Mouse (Mus musculus): ENCODE data around the gene Olfr282. TPM values are rescaled to one million over a fixed set of nuclear protein-coding genes. Genes with fewer than 3 reads are reported as not detected.
"Not testable (repeated sequence)": the region's sequence is repeated elsewhere in the genome, so short reads cannot be mapped to it uniquely, and the experiment has no call there.

Gene Olfr282
- polyA plus RNA-seq, 1 experiment from 2014 or later, result not detected

GRCm38 (mm10) chr15:98410249-98410648 lies 20.8 kb upstream of the Olfr282 start:
- Histone ChIP-seq H3K4me2 (ENCODE audit: low read depth) (no peak overlapping the region), H3K9ac (ENCODE audit: low read length) (no peak overlapping the region), H3K4me3 (ENCODE audit: low read depth, low read length) (no peak overlapping the region), H3K9me3 (ENCODE audit: control insufficient read depth, low read length) (no peaks in the 10 kb centered on the region), H3K27ac (ENCODE audit: low read depth, low read length) (no peak overlapping the region), H3K27me3 (ENCODE audit: control insufficient read depth, insufficient read depth, low read length) (no peaks in the 10 kb centered on the region), H3K36me3 (ENCODE audit: control insufficient read depth, insufficient read depth, low read length) (no peaks in the 10 kb centered on the region), H3K4me1 (ENCODE audit: control insufficient read depth, insufficient read depth, low read length) (no peaks in the 10 kb centered on the region)
- DNase-seq (ENCODE audit: low spot score), result no peak
- WGBS, result 95% methylated on average over 9 of the region's 9 CpGs
- no peak for ATAC-seq (ENCODE audit: insufficient read depth, low FRiP score, low TSS enrichment)

GRCm38 (mm10) chr15:98415996-98416395 lies 15.0 kb upstream of the Olfr282 start:
- Histone ChIP-seq H3K36me3 (ENCODE audit: control insufficient read depth, insufficient read depth, low read length) (no peaks in the 10 kb centered on the region), H3K4me1 (ENCODE audit: control insufficient read depth, insufficient read depth, low read length) (no peaks in the 10 kb centered on the region), H3K4me2 (ENCODE audit: low read depth) (no peak overlapping the region), H3K27me3 (ENCODE audit: control insufficient read depth, insufficient read depth, low read length) (no peaks in the 10 kb centered on the region), H3K27ac (ENCODE audit: low read depth, low read length) (no peak overlapping the region), H3K4me3 (ENCODE audit: low read depth, low read length) (no peak overlapping the region), H3K9me3 (ENCODE audit: control insufficient read depth, low read length) (no peaks in the 10 kb centered on the region), H3K9ac (ENCODE audit: low read length) (no peak overlapping the region)
- DNase-seq (ENCODE audit: low spot score) (no peak), ATAC-seq (ENCODE audit: insufficient read depth, low FRiP score, low TSS enrichment) (no peak)
- 82% methylated on average over 4 of the region's 4 CpGs for WGBS

- not testable (repeated sequence) for H3K4me2 ChIP-seq (ENCODE audit: low read depth); DNase-seq (ENCODE audit: low spot score); H3K9ac ChIP-seq (ENCODE audit: low read length); ATAC-seq (ENCODE audit: insufficient read depth, low FRiP score, low TSS enrichment); H3K27me3 ChIP-seq (ENCODE audit: control insufficient read depth, insufficient read depth, low read length); H3K4me1 ChIP-seq (ENCODE audit: control insufficient read depth, insufficient read depth, low read length); H3K4me3 ChIP-seq (ENCODE audit: low read depth, low read length); H3K27ac ChIP-seq (ENCODE audit: low read depth, low read length); H3K36me3 ChIP-seq (ENCODE audit: control insufficient read depth, insufficient read depth, low read length); H3K9me3 ChIP-seq (ENCODE audit: control insufficient read depth, low read length)
These were observed 14.2 kb upstream of the Olfr282 start for GRCm38 (mm10) chr15:98416802-98417201.

GRCm38 (mm10) chr15:98417285-98417684 lies 13.7 kb upstream of the Olfr282 start:
- H3K36me3 ChIP-seq (ENCODE audit: control insufficient read depth, insufficient read depth, low read length); H3K9ac ChIP-seq (ENCODE audit: low read length); H3K9me3 ChIP-seq (ENCODE audit: control insufficient read depth, low read length); H3K27me3 ChIP-seq (ENCODE audit: control insufficient read depth, insufficient read depth, low read length); H3K4me2 ChIP-seq (ENCODE audit: low read depth); H3K4me3 ChIP-seq (ENCODE audit: low read depth, low read length); H3K4me1 ChIP-seq (ENCODE audit: control insufficient read depth, insufficient read depth, low read length); ATAC-seq (ENCODE audit: insufficient read depth, low FRiP score, low TSS enrichment); DNase-seq (ENCODE audit: low spot score); H3K27ac ChIP-seq (ENCODE audit: low read depth, low read length): not testable (repeated sequence)
- 38% methylated on average over 1 of the region's 3 CpGs for WGBS

- DNase-seq (ENCODE audit: low spot score), result no peak
- no peaks in the 10 kb centered on the region for H3K4me1 ChIP-seq (ENCODE audit: control insufficient read depth, insufficient read depth, low read length)
- no peak overlapping the region for H3K4me3 ChIP-seq (ENCODE audit: low read depth, low read length)
- H3K9me3 ChIP-seq (ENCODE audit: control insufficient read depth, low read length), result no peaks in the 10 kb centered on the region
- WGBS, result 73% methylated on average over 7 of the region's 7 CpGs
- H3K4me2 ChIP-seq (ENCODE audit: low read depth), result no peak overlapping the region
- no peaks in the 10 kb centered on the region for H3K36me3 ChIP-seq (ENCODE audit: control insufficient read depth, insufficient read depth, low read length)
- H3K27me3 ChIP-seq (ENCODE audit: control insufficient read depth, insufficient read depth, low read length), result no peaks in the 10 kb centered on the region
- H3K27ac ChIP-seq (ENCODE audit: low read depth, low read length), result no peak overlapping the region
- no peak overlapping the region for H3K9ac ChIP-seq (ENCODE audit: low read length)
- no peak for ATAC-seq (ENCODE audit: insufficient read depth, low FRiP score, low TSS enrichment)
These were observed 12.9 kb upstream of the Olfr282 start for GRCm38 (mm10) chr15:98418096-98418495.

GRCm38 (mm10) chr15:98420897-98421296 lies 10.1 kb upstream of the Olfr282 start:
- no peak overlapping the region for H3K9ac ChIP-seq (ENCODE audit: low read length)
- H3K9me3 ChIP-seq (ENCODE audit: control insufficient read depth, low read length), result no peaks in the 10 kb centered on the region
- no peak overlapping the region for H3K4me2 ChIP-seq (ENCODE audit: low read depth)
- ATAC-seq (ENCODE audit: insufficient read depth, low FRiP score, low TSS enrichment) (no peak), DNase-seq (ENCODE audit: low spot score) (no peak)
- H3K36me3 ChIP-seq (ENCODE audit: control insufficient read depth, insufficient read depth, low read length), result no peaks in the 10 kb centered on the region
- H3K4me1 ChIP-seq (ENCODE audit: control insufficient read depth, insufficient read depth, low read length), result no peaks in the 10 kb centered on the region
- H3K4me3 ChIP-seq (ENCODE audit: low read depth, low read length), result no peak overlapping the region
- 78% methylated on average over 4 of the region's 4 CpGs for whole genome bisulfite sequencing
- no peak overlapping the region for H3K27ac ChIP-seq (ENCODE audit: low read depth, low read length)
- no peaks in the 10 kb centered on the region for H3K27me3 ChIP-seq (ENCODE audit: control insufficient read depth, insufficient read depth, low read length)

- Histone ChIP-seq H3K27me3 (ENCODE audit: control insufficient read depth, insufficient read depth, low read length) (no peaks in the 10 kb centered on the region), H3K9me3 (ENCODE audit: control insufficient read depth, low read length) (no peaks in the 10 kb centered on the region), H3K27ac (ENCODE audit: low read depth, low read length) (no peak overlapping the region), H3K4me2 (ENCODE audit: low read depth) (no peak overlapping the region), H3K36me3 (ENCODE audit: control insufficient read depth, insufficient read depth, low read length) (no peaks in the 10 kb centered on the region), H3K4me3 (ENCODE audit: low read depth, low read length) (no peak overlapping the region), H3K9ac (ENCODE audit: low read length) (no peak overlapping the region), H3K4me1 (ENCODE audit: control insufficient read depth, insufficient read depth, low read length) (no peaks in the 10 kb centered on the region)
- 64% methylated on average over 14 of the region's 14 CpGs for WGBS
- DNase-seq (ENCODE audit: low spot score), result no peak
- no peak for ATAC-seq (ENCODE audit: insufficient read depth, low FRiP score, low TSS enrichment)
These were observed 6.7 kb upstream of the Olfr282 start for GRCm38 (mm10) chr15:98424326-98424725.

GRCm38 (mm10) chr15:98424753-98425152 lies 6.3 kb upstream of the Olfr282 start:
- Histone ChIP-seq H3K36me3 (ENCODE audit: control insufficient read depth, insufficient read depth, low read length) (no peaks in the 10 kb centered on the region), H3K4me3 (ENCODE audit: low read depth, low read length) (no peak overlapping the region), H3K27me3 (ENCODE audit: control insufficient read depth, insufficient read depth, low read length) (no peaks in the 10 kb centered on the region), H3K9ac (ENCODE audit: low read length) (no peak overlapping the region), H3K27ac (ENCODE audit: low read depth, low read length) (no peak overlapping the region), H3K9me3 (ENCODE audit: control insufficient read depth, low read length) (no peaks in the 10 kb centered on the region), H3K4me1 (ENCODE audit: control insufficient read depth, insufficient read depth, low read length) (no peaks in the 10 kb centered on the region), H3K4me2 (ENCODE audit: low read depth) (no peak overlapping the region)
- WGBS, result 66% methylated on average over 6 of the region's 6 CpGs
- ATAC-seq (ENCODE audit: insufficient read depth, low FRiP score, low TSS enrichment) (no peak), DNase-seq (ENCODE audit: low spot score) (no peak)

- Histone ChIP-seq H3K27ac (ENCODE audit: low read depth, low read length) (no peak overlapping the region), H3K9me3 (ENCODE audit: control insufficient read depth, low read length) (no peaks in the 10 kb centered on the region), H3K9ac (ENCODE audit: low read length) (no peak overlapping the region), H3K36me3 (ENCODE audit: control insufficient read depth, insufficient read depth, low read length) (no peaks in the 10 kb centered on the region), H3K4me3 (ENCODE audit: low read depth, low read length) (no peak overlapping the region), H3K4me1 (ENCODE audit: control insufficient read depth, insufficient read depth, low read length) (no peaks in the 10 kb centered on the region), H3K27me3 (ENCODE audit: control insufficient read depth, insufficient read depth, low read length) (no peaks in the 10 kb centered on the region), H3K4me2 (ENCODE audit: low read depth) (no peak overlapping the region)
- no peak for ATAC-seq (ENCODE audit: insufficient read depth, low FRiP score, low TSS enrichment)
- no peak for DNase-seq (ENCODE audit: low spot score)
- WGBS, result 25% methylated on average over 7 of the region's 7 CpGs
These were observed 5.8 kb upstream of the Olfr282 start for GRCm38 (mm10) chr15:98425188-98425587.

All from neural tube, embryonic 11.5 days (tissue).